Mouse (Mus musculus) ES-Bruce4 (cell line): ENCODE results near the gene Hoga1.

Experiments
- CTCF ChIP-seq: IDR thresholded peaks from one replicate; pipeline ENCODE4 v1.8.1; 2011; ENCODE audit warnings: low read depth, low read length
- EP300 ChIP-seq: IDR thresholded peaks from 2 replicates; pipeline ENCODE4 v1.6.1; 2011; ENCODE audit warnings: low read depth, low read length; ENCODE audit not compliant: insufficient read depth
- POLR2A ChIP-seq: IDR thresholded peaks from one replicate; pipeline ENCODE4 v1.8.1; 2011; ENCODE audit warnings: low read length; ENCODE audit not compliant: insufficient read depth

GRCm38 (mm10) chr19:42045269-42046102, at the start of gene Hoga1:
- TF ChIP-seq CTCF (peak; percentile 64), POLR2A (no peak), EP300 (no peak)
